ENCODE assay signal across 11 mouse cellular contexts in genomic region chr17:51790387-51791060, GRCm38 (mm10). TPM values are rescaled to one million over a fixed set of nuclear protein-coding genes. Genes with fewer than 3 reads are reported as not detected.
DNase-seq lines count a peak whose midpoint lies in the region; ATAC-seq lines count a peak whose summit lies in the region.
"Had no signal": no experiment of that assay in that cellular context is flagged by ENCODE, and none has a peak within 500 bp of the region (broad histone marks: within the 10 kb centered on the region; RNA-seq: fewer than 3 reads in every experiment).

No protein-coding gene starts in this region.

- H3K36me3 ChIP-seq in intestine, embryonic 14.5 days (ENCODE audit: control insufficient read depth, insufficient read depth, low read length) = no peaks in the 10 kb centered on the region
- no peaks in the 10 kb centered on the region for H3K36me3 ChIP-seq in intestine, embryonic 15.5 days
- no peaks in the 10 kb centered on the region for H3K36me3 ChIP-seq in forebrain, embryonic 15.5 days
- H3K36me3 ChIP-seq in midbrain, embryonic 16.5 days (ENCODE audit: control insufficient read depth, insufficient read depth, low read length) = no peaks in the 10 kb centered on the region

- no peaks in the 10 kb centered on the region for H3K9me3 ChIP-seq in intestine, embryonic 14.5 days (ENCODE audit: control insufficient read depth, low read length)
- H3K9me3 ChIP-seq in intestine, embryonic 15.5 days = no peaks in the 10 kb centered on the region
- no peaks in the 10 kb centered on the region for H3K9me3 ChIP-seq in forebrain, embryonic 15.5 days
- H3K9me3 ChIP-seq in midbrain, embryonic 16.5 days (replicated peaks; ENCODE audit: control insufficient read depth, low read length, poor library complexity, severe bottlenecking) = no peaks in the 10 kb centered on the region

- H3K4me3 ChIP-seq in intestine, embryonic 14.5 days (ENCODE audit: low read depth, low read length) = no peak overlapping the region; the same call in 1 of the 2 replicates
- no peak overlapping the region for H3K4me3 ChIP-seq in intestine, embryonic 15.5 days (replicated peaks)
- H3K4me3 ChIP-seq in brown adipose tissue, adult 24 weeks (ENCODE audit: insufficient read depth, low read depth, low read length) = peak overlapping the region; percentile 16; the same call in 1 of the 2 replicates
- no peak overlapping the region for H3K4me3 ChIP-seq in forebrain, embryonic 15.5 days
- H3K4me3 ChIP-seq in midbrain, embryonic 16.5 days (ENCODE audit: low read depth, low read length) = no peak overlapping the region; the same call in 1 of the 2 replicates

- H3K4me1 ChIP-seq in intestine, embryonic 14.5 days (replicated peaks; ENCODE audit: control insufficient read depth, insufficient read depth, low read length) = no peaks in the 10 kb centered on the region
- no peaks in the 10 kb centered on the region for H3K4me1 ChIP-seq in intestine, embryonic 15.5 days (replicated peaks)
- no peaks in the 10 kb centered on the region for H3K4me1 ChIP-seq in brown adipose tissue, adult 24 weeks (ENCODE audit: control insufficient read depth, insufficient read depth, insufficient read length, low read length)
- peaks cover 31% of the 10 kb centered on the region for H3K4me1 ChIP-seq in forebrain, embryonic 15.5 days
- peaks cover 7% of the 10 kb centered on the region for H3K4me1 ChIP-seq in midbrain, embryonic 16.5 days (ENCODE audit: control insufficient read depth, insufficient read depth, low read length)

- H3K4me2 ChIP-seq in intestine, embryonic 14.5 days (ENCODE audit: low read length) = 0 out of 2 replicates have a peak overlapping the region, but pooled peaks have one; percentile 15
- H3K4me2 ChIP-seq in intestine, embryonic 15.5 days (replicated peaks) = no peak overlapping the region
- peak overlapping the region; percentile 33 for H3K4me2 ChIP-seq in forebrain, embryonic 15.5 days (replicated peaks)
- peak overlapping the region; percentile 37 for H3K4me2 ChIP-seq in midbrain, embryonic 16.5 days (ENCODE audit: low read length)

- no peak for ATAC-seq in intestine, embryonic 14.5 days (replicated peaks; ENCODE audit: low FRiP score, low TSS enrichment, low read depth)
- ATAC-seq in intestine, embryonic 15.5 days = no peak
- peak; percentile 85 for ATAC-seq in forebrain, embryonic 15.5 days (replicated peaks)
- peak; percentile 72 for ATAC-seq in midbrain, embryonic 16.5 days
- ATAC-seq in monocyte, adult 5-6 weeks (replicated peaks; ENCODE audit: insufficient number of reproducible peaks, low FRiP score, low TSS enrichment, poor library complexity, severe bottlenecking) = no peak

- no peak overlapping the region for H3K9ac ChIP-seq in intestine, embryonic 14.5 days (ENCODE audit: low read length)
- no peak overlapping the region for H3K9ac ChIP-seq in intestine, embryonic 15.5 days
- no peak overlapping the region for H3K9ac ChIP-seq in forebrain, embryonic 15.5 days (replicated peaks)
- peak overlapping the region; percentile 25; the same call in 1 of the 2 replicates for H3K9ac ChIP-seq in midbrain, embryonic 16.5 days (ENCODE audit: low read depth, low read length)

- whole genome bisulfite sequencing in intestine, embryonic 14.5 days = 27% methylated on average over 8 of the region's 8 CpGs
- WGBS in intestine, embryonic 15.5 days = 36% methylated on average over 8 of the region's 8 CpGs
- WGBS in forebrain, embryonic 15.5 days = 7% methylated on average over 8 of the region's 8 CpGs
- 9% methylated on average over 8 of the region's 8 CpGs for WGBS in midbrain, embryonic 16.5 days

- no peak for DNase-seq in intestine, embryonic 14.5 days (ENCODE audit: low spot score)
- no peak for DNase-seq in testis, postnatal 14 days (ENCODE audit: low spot score)
- no peak for DNase-seq in liver
- DNase-seq: adrenal gland, postnatal 10 days; heart, postnatal 36 days had no signal

- no peaks in the 10 kb centered on the region for H3K27me3 ChIP-seq in intestine, embryonic 14.5 days (replicated peaks; ENCODE audit: control insufficient read depth, insufficient read depth, low read length)
- no peaks in the 10 kb centered on the region for H3K27me3 ChIP-seq in intestine, embryonic 15.5 days (replicated peaks)
- no peaks in the 10 kb centered on the region for H3K27me3 ChIP-seq in forebrain, embryonic 15.5 days
- no peaks in the 10 kb centered on the region for H3K27me3 ChIP-seq in midbrain, embryonic 16.5 days (ENCODE audit: control insufficient read depth, insufficient read depth, low read depth, low read length)
- H3K27me3 ChIP-seq: CH12.LX had no signal

- no peak overlapping the region for H3K27ac ChIP-seq in intestine, embryonic 14.5 days (ENCODE audit: low read depth)
- no peak overlapping the region for H3K27ac ChIP-seq in intestine, embryonic 15.5 days
- H3K27ac ChIP-seq in brown adipose tissue, adult 24 weeks (replicated peaks; ENCODE audit: low read depth, low read length) = no peak overlapping the region
- H3K27ac ChIP-seq in forebrain, embryonic 15.5 days (replicated peaks) = peak overlapping the region; percentile 86
- peak overlapping the region; percentile 70 for H3K27ac ChIP-seq in midbrain, embryonic 16.5 days (ENCODE audit: low read length)

RNA-seq across cellular contexts. Expression of gene Satb1, which starts 42.6 kb away (rescaled TPM):
- polyA plus RNA-seq in intestine, embryonic 14.5 days (2014; fragmentation: Nextera tagmentation; extraction: Ambion mirVana) = 8.7 and 10.1 TPM in 2 replicates
- polyA plus RNA-seq in intestine, embryonic 15.5 days (2015; fragmentation: Nextera tagmentation; extraction: Ambion mirVana) = 3.9 and 5.5 TPM in 2 replicates
- polyA plus RNA-seq in brown adipose tissue, adult 24 weeks (2012; ENCODE audit: insufficient read depth, insufficient read length, missing spikeins) = 4.1 and 4.6 TPM in 2 replicates
- 40.1 and 47.2 TPM in 2 replicates for polyA plus RNA-seq in forebrain, embryonic 15.5 days (2015; fragmentation: Nextera tagmentation; extraction: Ambion mirVana)
- polyA plus RNA-seq in midbrain, embryonic 16.5 days (2015; fragmentation: Nextera tagmentation; extraction: Ambion mirVana) = 19.3 and 22.8 TPM in 2 replicates
- total RNA-seq in monocyte, adult 5-6 weeks (2017) = 64.2 to 128 TPM (median 84.7 TPM) in 3 replicates
- total RNA-seq: CH12.LX had no signal

Comparison
In these comparisons a context has a peak if more than half of its experiments do, and no peak if none do; other contexts are left out.
1. ATAC-seq: peak in forebrain, embryonic 15.5 days (single experiment) and midbrain, embryonic 16.5 days (single experiment); none in intestine, embryonic 14.5 days (single experiment), intestine, embryonic 15.5 days (single experiment) and monocyte, adult 5-6 weeks (single experiment).
2. H3K27ac ChIP-seq: peak in forebrain, embryonic 15.5 days (single experiment) and midbrain, embryonic 16.5 days (single experiment); none in intestine, embryonic 14.5 days (single experiment), intestine, embryonic 15.5 days (single experiment) and brown adipose tissue, adult 24 weeks (single experiment).